Mouse (Mus musculus) limb, embryonic 10.5 days (tissue): ENCODE data around the gene Tspan18. TPM values are rescaled to one million over a fixed set of nuclear protein-coding genes. Genes with fewer than 3 reads are reported as not detected.

ENCODE experiments used
- DNase-seq: peaks from one replicate; pipeline ENCODE4 v3.0.0-alpha.2; 2017; ENCODE audit warnings: low spot score
- H3K27ac ChIP-seq: fragments of 300-500 bp; sonication (generic); 2 replicates; pipeline ENCODE4 v1.5.1; 2016; ENCODE audit warnings: mild to moderate bottlenecking
- H3K27me3 ChIP-seq: fragments of 300-500 bp; sonication (generic); 2 replicates; pipeline ENCODE4 v1.6.1; 2016; ENCODE audit warnings: low read depth, mild to moderate bottlenecking; ENCODE audit not compliant: poor library complexity, severe bottlenecking
- H3K36me3 ChIP-seq: fragments of 300-500 bp; sonication (generic); 2 replicates; pipeline ENCODE4 v1.6.1; 2016; ENCODE audit warnings: mild to moderate bottlenecking, moderate library complexity
- H3K4me1 ChIP-seq: fragments of 300-500 bp; sonication (generic); 2 replicates; pipeline ENCODE4 v1.6.1; 2016
- H3K4me3 ChIP-seq: fragments of 300-500 bp; sonication (generic); 2 replicates; pipeline ENCODE4 v1.5.1; 2016; ENCODE audit warnings: mild to moderate bottlenecking, moderate library complexity
- H3K9me3 ChIP-seq: fragments of 300-500 bp; sonication (generic); replicated peaks from 2 replicates; pipeline ENCODE4 v1.6.1; 2016; ENCODE audit warnings: mild to moderate bottlenecking
- WGBS: fragments of 180-500 bp; shearing (Covaris S2); methylation state at CpG from one replicate; pipeline ENCODE4 v1.1.7; 2016; 5-methylcytosine and 5-hydroxymethylcytosine counted together
- polyA plus RNA-seq: library from polyadenylated mRNA; unstranded; fragments of >200 nt; fragmentation: Nextera tagmentation; extraction: Ambion mirVana; gene quantifications from 2 replicates; pipeline ENCODE4 v1.2.1, GENCODE M21; 2016

Tspan18 gene
- polyA plus RNA-seq, 1 experiment from 2014 or later = 13.4 TPM

DNA sequence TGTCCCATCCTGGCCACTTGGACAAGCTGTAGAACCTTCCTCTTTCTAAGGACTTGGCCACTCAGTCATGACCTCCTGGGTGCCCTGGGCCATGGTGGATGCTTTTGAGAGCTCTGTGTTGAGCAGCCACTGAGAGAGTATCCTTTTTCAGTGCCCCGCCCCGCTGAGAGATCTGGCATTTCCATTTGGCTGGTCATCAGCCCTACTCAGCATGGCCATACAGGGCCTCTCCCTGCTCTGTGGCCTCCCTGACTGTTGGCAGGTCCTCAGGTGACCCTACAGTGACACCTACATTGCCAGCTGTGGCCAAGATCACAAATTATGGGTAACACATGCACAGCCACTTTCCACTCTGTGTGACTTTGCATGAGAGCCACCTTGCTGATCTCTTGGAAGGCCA, 121.4 kb downstream of the Tspan18 start:
- H3K27me3 ChIP-seq = peaks cover 5% of the 10 kb centered on the region; the same call in 1 of the 2 replicates
- no peaks in the 10 kb centered on the region for H3K9me3 ChIP-seq
- 90% methylated on average over 2 of the region's 2 CpGs for WGBS

DNA sequence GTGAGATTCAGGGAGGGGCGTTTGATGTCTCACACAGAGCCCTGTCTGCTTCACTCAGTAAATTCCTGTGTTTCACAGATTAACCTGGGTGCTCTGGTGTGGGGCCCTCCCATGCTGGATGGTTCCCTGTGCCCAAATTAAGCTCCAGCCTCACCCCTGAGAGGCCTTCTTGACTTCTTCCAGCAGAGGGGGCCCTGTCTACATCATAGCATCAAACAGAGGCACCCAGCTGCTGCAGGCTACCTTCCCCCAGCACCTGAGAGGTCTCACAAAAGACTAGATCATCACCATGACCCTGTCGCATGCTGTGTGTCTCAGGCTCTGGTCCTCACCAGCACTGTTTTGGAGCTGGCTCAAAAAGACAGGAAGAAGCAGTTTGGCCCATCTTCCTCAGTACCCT, 121.9 kb downstream of the Tspan18 start:
- no peak overlapping the region for H3K27ac ChIP-seq
- no peaks in the 10 kb centered on the region for H3K9me3 ChIP-seq
- H3K27me3 ChIP-seq = no peaks in the 10 kb centered on the region
- 70% methylated on average over 2 of the region's 2 CpGs for WGBS
- peaks cover 22% of the 10 kb centered on the region for H3K4me1 ChIP-seq
- H3K36me3 ChIP-seq = peaks cover 3% of the 10 kb centered on the region; the same call in 1 of the 2 replicates
- no peak for DNase-seq
- H3K4me3 ChIP-seq = no peak overlapping the region

More for the DNA sequence above, 121.4 kb downstream of the Tspan18 start:
- H3K4me3 ChIP-seq = no peak overlapping the region
- peaks cover 3% of the 10 kb centered on the region; the same call in 1 of the 2 replicates for H3K36me3 ChIP-seq
- H3K4me1 ChIP-seq = peaks cover 25% of the 10 kb centered on the region
- H3K27ac ChIP-seq = no peak overlapping the region
- DNase-seq = no peak

DNA sequence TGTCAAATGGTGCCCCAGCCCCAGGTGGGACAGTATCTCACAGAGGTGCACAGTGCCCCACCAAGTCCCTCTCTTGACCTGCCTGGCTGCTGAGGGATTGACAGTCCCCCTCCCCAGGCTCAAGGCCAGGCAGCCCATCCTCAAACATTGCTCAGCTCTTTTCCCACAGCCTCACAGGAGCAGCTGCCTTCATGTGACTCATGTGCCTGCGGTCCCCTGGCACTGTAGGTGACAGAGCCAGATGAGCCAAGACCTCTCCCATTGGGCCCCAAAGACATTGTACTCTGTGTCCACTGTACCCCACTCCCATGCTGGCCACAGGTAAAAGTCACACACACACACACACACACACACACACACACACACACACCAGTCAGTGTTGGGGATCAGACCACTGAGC, 128.2 kb downstream of the Tspan18 start:
- 86% methylated on average over 1 of the region's 1 CpGs for WGBS
- Histone ChIP-seq H3K9me3 (no peaks in the 10 kb centered on the region), H3K4me1 (peaks cover 20% of the 10 kb centered on the region), H3K36me3 (0 out of 2 replicates have a peak, but pooled peaks cover 6% of the 10 kb centered on the region), H3K27ac (no peak overlapping the region), H3K27me3 (0 out of 2 replicates have a peak, but pooled peaks cover 7% of the 10 kb centered on the region), H3K4me3 (no peak overlapping the region)
- DNase-seq = no peak

DNA sequence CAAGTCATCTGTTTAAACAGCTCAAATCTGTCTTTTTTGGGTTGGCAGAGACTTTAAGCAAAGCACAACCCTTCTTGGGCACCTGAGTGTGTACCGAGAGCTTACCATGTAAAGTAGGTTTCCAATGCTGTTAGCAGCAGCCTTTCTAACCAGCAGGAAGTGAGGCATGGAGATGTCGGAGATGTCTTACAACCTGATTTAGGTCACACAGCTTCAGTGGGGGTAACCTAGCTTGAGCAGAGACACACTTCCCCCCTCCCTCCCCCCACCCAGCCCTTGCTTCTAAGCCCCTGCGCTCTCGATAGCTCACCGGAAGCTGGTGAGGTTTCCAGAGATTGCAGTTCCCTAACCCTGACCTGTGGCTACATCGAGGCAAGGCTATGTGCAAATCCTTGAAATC, 129.7 kb downstream of the Tspan18 start:
- no peak overlapping the region for H3K27ac ChIP-seq
- 0 out of 2 replicates have a peak, but pooled peaks cover 6% of the 10 kb centered on the region for H3K36me3 ChIP-seq

DNA sequence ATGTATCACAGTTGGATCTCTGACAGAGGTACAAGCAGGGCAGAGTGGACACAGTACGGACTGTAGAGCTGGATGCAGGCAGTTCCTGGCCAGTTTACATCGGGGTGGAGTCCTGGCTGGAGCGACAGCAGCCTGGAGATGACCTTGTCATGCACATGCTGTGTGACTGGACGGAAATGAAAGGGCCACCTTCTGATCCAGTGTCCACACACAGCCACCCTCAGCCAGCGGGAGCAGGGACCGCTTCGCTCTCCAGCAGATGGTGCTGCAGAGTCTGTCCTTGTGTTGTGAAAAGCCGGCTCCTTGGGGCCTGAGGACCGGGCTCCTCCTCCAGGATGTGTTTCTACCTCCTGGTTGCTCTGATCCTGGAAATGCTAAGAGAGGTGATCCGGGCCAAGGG, 130.6 kb downstream of the Tspan18 start:
- peaks cover 37% of the 10 kb centered on the region for H3K4me1 ChIP-seq
- peak; percentile 74 for DNase-seq
- no peak overlapping the region for H3K4me3 ChIP-seq
- H3K27ac ChIP-seq = no peak overlapping the region
- H3K9me3 ChIP-seq = no peaks in the 10 kb centered on the region
- 0 out of 2 replicates have a peak, but pooled peaks cover 7% of the 10 kb centered on the region for H3K27me3 ChIP-seq
- H3K36me3 ChIP-seq = 0 out of 2 replicates have a peak, but pooled peaks cover 6% of the 10 kb centered on the region
- 15% methylated on average over 10 of the region's 10 CpGs for WGBS

More for the DNA sequence above, 129.7 kb downstream of the Tspan18 start:
- Histone ChIP-seq H3K4me1 (peaks cover 30% of the 10 kb centered on the region), H3K27me3 (0 out of 2 replicates have a peak, but pooled peaks cover 7% of the 10 kb centered on the region), H3K9me3 (no peaks in the 10 kb centered on the region), H3K4me3 (no peak overlapping the region)
- no peak for DNase-seq
- WGBS = 87% methylated on average over 6 of the region's 6 CpGs

DNA sequence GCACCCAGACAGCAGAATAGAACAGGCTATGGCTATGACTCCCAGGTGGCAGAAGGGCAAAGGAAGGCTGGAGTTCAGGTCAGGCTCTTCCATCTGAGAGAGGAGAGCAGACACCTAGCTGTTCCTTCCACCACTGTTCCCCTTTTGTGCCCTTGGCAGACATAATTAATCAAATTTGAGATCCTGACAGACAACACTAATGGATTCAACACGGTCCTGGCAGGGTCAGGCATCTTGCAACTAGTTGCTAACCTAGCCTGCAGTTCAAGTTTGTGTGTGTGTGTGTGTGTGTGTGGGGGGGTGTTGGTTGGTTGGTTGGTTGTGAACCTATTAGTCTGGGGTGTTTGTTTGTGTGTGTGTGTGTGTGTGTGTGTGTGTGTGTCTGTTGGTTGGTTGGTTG, 131.5 kb downstream of the Tspan18 start:
- Histone ChIP-seq H3K27me3 (0 out of 2 replicates have a peak, but pooled peaks cover 7% of the 10 kb centered on the region), H3K27ac (no peak overlapping the region), H3K9me3 (no peaks in the 10 kb centered on the region), H3K4me1 (peaks cover 37% of the 10 kb centered on the region), H3K36me3 (0 out of 2 replicates have a peak, but pooled peaks cover 6% of the 10 kb centered on the region), H3K4me3 (no peak overlapping the region)
- no peak for DNase-seq
- 34% methylated on average over 1 of the region's 1 CpGs for WGBS

DNA sequence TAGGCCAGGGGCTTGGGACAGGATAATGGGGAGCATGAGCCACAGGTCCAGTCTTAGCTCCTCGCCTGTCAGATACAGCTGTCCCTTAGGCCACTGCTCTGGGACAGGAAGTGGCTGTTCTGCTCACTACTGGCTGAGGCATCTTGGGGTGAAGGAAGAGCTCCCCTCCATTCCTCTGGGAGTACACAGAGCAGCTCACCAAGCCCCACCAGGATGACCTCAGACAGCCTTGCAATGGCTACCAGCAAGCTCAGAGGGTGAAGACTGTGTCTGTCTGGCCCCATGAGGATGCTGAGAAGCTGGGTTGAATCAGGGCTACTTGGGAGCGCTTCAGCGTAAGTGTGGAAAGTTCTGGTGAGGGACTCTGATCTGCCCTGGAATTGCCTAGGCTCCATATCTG, 132.3 kb downstream of the Tspan18 start:
- no peak overlapping the region for H3K27ac ChIP-seq
- 91% methylated on average over 3 of the region's 3 CpGs for WGBS
- no peak for DNase-seq

DNA sequence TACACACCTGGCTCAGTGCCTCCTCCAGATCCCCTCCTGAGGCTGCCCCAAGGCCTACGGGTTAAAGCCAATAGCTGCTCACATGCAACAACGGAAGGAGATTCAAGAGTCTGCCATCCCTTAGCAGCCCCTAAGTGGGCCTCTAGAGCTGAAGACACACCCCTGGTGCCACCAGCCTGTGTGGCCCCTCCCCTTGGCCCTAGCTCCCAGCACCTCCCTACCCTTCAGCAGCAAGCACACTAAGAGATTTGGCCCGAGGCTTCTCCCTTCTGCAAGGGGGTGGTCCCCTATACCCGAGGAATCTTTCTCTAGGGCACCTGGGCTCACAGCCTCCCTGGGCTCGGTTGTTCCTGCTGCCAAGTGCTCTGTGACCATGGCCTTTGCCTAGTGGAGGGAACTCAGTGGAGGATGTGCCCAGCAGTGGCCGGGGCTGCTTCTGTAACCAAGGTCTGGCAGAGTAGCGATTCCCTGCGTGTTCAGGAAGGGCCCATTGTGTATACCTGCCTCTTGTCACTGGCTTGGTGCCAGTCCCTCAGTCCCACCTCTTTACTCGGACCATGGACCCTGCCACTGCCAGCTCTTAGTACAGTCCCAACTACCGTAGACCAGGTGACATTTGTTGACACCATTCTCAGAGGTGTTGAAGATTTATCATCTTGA, 133.5 kb downstream of the Tspan18 start:
- Histone ChIP-seq H3K27me3 (0 out of 2 replicates have a peak, but pooled peaks cover 7% of the 10 kb centered on the region), H3K36me3 (0 out of 2 replicates have a peak, but pooled peaks cover 6% of the 10 kb centered on the region), H3K4me1 (peaks cover 37% of the 10 kb centered on the region), H3K9me3 (no peaks in the 10 kb centered on the region), H3K27ac (peak overlapping the region; percentile 2; the same call in 1 of the 2 replicates), H3K4me3 (no peak overlapping the region)
- no peak for DNase-seq
- WGBS = 77% methylated on average over 10 of the region's 10 CpGs

More for the DNA sequence above, 132.3 kb downstream of the Tspan18 start:
- Histone ChIP-seq H3K36me3 (0 out of 2 replicates have a peak, but pooled peaks cover 6% of the 10 kb centered on the region), H3K4me1 (peaks cover 37% of the 10 kb centered on the region), H3K4me3 (no peak overlapping the region), H3K9me3 (no peaks in the 10 kb centered on the region), H3K27me3 (0 out of 2 replicates have a peak, but pooled peaks cover 7% of the 10 kb centered on the region)

DNA sequence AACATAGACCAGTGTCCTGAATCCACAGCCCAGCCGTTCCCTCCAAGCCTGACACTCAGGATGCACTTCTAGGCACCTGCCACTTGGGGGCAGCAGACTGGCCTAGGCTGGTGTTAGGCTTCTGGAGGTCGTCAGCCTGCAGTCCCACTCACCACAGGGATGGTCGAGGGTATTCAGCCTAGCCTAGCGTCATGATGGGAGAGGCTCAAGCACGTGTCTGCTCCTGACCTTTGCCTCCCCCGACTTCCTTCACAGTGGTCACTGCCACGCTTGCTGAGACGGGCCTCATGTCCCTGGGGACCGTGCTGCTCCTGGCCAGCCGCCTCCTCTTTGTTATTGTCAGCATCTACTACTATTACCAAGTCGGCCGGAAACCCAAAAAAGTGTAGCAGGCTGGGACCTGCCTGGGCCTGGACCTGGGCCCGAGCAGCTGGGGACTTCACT, 134.8 kb downstream of the Tspan18 start:
- H3K9me3 ChIP-seq = no peaks in the 10 kb centered on the region
- no peak overlapping the region for H3K4me3 ChIP-seq
- H3K27ac ChIP-seq = 0 out of 2 replicates have a peak overlapping the region, but pooled peaks have one; percentile 4
- 53% methylated on average over 13 of the region's 13 CpGs for WGBS
- 0 out of 2 replicates have a peak, but pooled peaks cover 6% of the 10 kb centered on the region for H3K36me3 ChIP-seq
- H3K4me1 ChIP-seq = peaks cover 37% of the 10 kb centered on the region
- DNase-seq = peak; percentile 80
- H3K27me3 ChIP-seq = no peaks in the 10 kb centered on the region

DNA sequence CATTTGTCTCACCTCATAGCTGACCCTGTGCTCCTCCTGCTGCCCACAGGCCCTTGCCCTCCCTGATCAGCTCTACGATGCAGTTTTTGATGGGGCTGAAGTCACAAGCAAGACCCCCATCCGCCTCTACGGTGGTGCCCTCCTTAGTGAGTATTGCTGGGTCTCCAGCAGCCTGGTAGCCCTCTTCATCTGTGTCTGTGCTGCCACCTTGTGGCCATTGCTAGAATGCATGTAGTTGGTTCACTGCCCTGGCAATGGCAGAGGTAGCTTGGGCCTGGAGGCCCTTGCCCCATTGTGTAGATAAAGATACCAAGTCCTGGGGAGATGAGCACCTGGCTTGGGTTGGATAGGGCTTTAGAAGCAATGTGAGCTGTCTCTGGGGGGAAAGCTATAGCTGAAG, 135.5 kb downstream of the Tspan18 start:
- DNase-seq = peak; percentile 95
- H3K27ac ChIP-seq = no peak overlapping the region
- 32% methylated on average over 3 of the region's 3 CpGs for WGBS

DNA sequence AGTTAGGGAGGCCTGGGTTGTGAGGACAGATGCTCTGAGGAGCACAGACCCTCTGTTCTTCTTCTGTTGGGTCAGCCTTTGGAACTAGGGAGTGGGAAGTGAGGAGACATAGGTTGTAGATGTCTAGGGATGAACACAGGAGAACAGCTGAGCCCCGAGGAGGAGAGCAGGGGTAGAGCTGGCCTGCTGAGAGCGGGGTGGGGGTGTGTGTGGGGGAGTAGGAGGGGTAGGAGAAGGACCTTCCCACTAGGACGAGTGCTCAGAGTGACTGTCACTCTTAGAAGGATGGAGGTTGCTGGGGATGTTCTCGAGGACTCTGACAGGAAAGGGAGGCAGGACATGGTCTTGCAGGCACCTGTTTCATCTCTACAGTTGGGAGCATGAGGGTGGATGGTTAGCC, 140.5 kb downstream of the Tspan18 start:
- no peaks in the 10 kb centered on the region for H3K36me3 ChIP-seq
- 73% methylated on average over 4 of the region's 4 CpGs for WGBS
- H3K4me1 ChIP-seq = peaks cover 30% of the 10 kb centered on the region
- DNase-seq = no peak
- H3K4me3 ChIP-seq = no peak overlapping the region
- H3K27ac ChIP-seq = no peak overlapping the region
- H3K9me3 ChIP-seq = no peaks in the 10 kb centered on the region
- peaks cover 20% of the 10 kb centered on the region for H3K27me3 ChIP-seq

More for the DNA sequence above, 135.5 kb downstream of the Tspan18 start:
- Histone ChIP-seq H3K9me3 (no peaks in the 10 kb centered on the region), H3K4me1 (peaks cover 32% of the 10 kb centered on the region), H3K36me3 (0 out of 2 replicates have a peak, but pooled peaks cover 6% of the 10 kb centered on the region), H3K4me3 (no peak overlapping the region), H3K27me3 (no peaks in the 10 kb centered on the region)

DNA sequence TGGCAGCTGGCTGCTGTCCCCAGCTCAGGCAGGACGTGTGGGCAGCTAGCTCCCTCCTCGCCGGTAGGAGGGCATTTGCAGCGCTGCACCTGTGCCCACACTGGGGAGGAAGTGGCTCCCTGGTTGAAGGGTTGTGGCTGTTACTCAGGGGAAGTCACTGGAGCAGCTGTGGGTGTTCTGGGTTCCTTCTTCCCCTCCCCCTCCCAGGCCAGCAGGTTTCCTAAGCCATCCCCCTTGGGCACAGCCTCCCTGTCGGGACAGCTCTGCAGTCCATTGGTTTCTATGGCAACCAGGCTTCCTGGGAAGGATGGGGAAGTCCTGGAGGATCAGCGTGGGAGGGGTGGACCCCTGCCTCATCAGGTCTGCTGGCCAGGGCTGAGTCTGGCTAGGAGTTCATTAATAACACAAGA, 141.6 kb downstream of the Tspan18 start:
- DNase-seq = no peak
- H3K27me3 ChIP-seq = peaks cover 32% of the 10 kb centered on the region
- no peak overlapping the region for H3K4me3 ChIP-seq
- no peak overlapping the region for H3K27ac ChIP-seq
- 18% methylated on average over 6 of the region's 6 CpGs for WGBS
- no peaks in the 10 kb centered on the region for H3K9me3 ChIP-seq
- no peaks in the 10 kb centered on the region for H3K36me3 ChIP-seq
- H3K4me1 ChIP-seq = peaks cover 41% of the 10 kb centered on the region

DNA sequence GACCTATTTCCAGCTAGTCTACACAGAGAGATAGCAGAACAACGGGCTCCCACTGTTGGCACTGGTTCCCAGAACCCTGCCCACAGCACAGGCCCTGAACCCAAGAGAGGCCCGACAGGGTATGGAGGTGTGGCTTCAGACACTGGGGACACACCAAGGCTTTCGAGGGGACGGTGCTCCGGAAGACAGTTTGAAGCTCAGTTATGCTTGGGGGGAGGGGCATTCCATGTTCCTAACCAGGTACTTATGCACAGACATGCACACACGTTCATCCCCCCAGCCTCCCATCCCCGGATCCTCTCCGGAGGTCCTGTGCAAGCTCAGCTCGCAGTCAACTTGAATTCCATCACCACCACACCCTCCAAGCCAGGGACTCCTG, 142.1 kb downstream of the Tspan18 start:
- Histone ChIP-seq H3K4me3 (no peak overlapping the region), H3K27ac (peak overlapping the region; percentile 5; the same call in 1 of the 2 replicates)

More for the DNA sequence above, 142.1 kb downstream of the Tspan18 start:
- Histone ChIP-seq H3K4me1 (peaks cover 46% of the 10 kb centered on the region), H3K9me3 (no peaks in the 10 kb centered on the region), H3K27me3 (peaks cover 37% of the 10 kb centered on the region), H3K36me3 (no peaks in the 10 kb centered on the region)
- WGBS = 65% methylated on average over 9 of the region's 9 CpGs
- no peak for DNase-seq
